ENCODE assay signal across 18 mouse cellular contexts in the genomic region with DNA sequence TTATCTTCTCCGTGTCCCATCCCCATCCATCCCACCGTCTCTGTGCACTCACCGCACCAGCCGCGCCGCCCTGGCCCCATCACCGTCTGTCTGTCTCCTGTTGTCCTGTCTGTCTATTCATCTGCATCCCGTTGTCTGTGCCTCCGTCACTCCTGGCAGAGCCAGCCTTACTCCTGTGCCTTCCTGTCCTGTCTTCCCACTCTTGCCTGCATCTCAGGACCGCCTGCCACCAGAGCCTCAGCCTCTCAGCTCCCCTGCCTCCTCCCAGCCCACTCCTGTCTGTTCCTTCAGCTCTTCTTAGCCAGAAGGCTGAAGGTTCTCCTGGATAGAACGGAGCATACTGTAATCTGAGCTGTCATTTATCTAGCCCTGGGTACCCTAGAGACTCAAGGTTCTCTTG.
"Had no signal": no experiment of that assay in that cellular context is flagged by ENCODE, and none has a peak within 500 bp of the region (broad histone marks: within the 10 kb centered on the region; RNA-seq: fewer than 3 reads in every experiment).

No protein-coding gene starts in this region.

- ATAC-seq: intestine, postnatal 0 days; liver, postnatal 0 days; lung, postnatal 0 days; midbrain, embryonic 15.5 days had no signal

- DNase-seq: kidney, adult 2 months; kidney, postnatal 25 days; liver, postnatal 0 days; lung, embryonic 14.5 days; retina, postnatal 1 day; thymus, adult 2 months; thymus, postnatal 14 days; thymus, postnatal 4 days had no signal

- H3K4me3 ChIP-seq: midbrain, embryonic 12.5 days; midbrain, embryonic 15.5 days; neural tube, embryonic 12.5 days; neural tube, embryonic 15.5 days had no signal

- H3K9me3 ChIP-seq: midbrain, embryonic 12.5 days; midbrain, embryonic 15.5 days; neural tube, embryonic 12.5 days; neural tube, embryonic 15.5 days had no signal

- H3K27me3 ChIP-seq: midbrain, embryonic 12.5 days; midbrain, embryonic 15.5 days; neural tube, embryonic 12.5 days; neural tube, embryonic 15.5 days had no signal

- H3K9ac ChIP-seq: liver, embryonic 14.5 days; liver, postnatal 0 days; lung, embryonic 14.5 days; midbrain, embryonic 12.5 days; midbrain, embryonic 15.5 days; neural tube, embryonic 12.5 days; neural tube, embryonic 15.5 days had no signal

- H3K27ac ChIP-seq: kidney, postnatal 0 days; liver, embryonic 14.5 days; macrophage; midbrain, embryonic 12.5 days; midbrain, embryonic 15.5 days; neural tube, embryonic 12.5 days; neural tube, embryonic 15.5 days; stomach, postnatal 0 days had no signal

- H3K4me2 ChIP-seq: lung, embryonic 14.5 days; midbrain, embryonic 12.5 days; midbrain, embryonic 15.5 days; neural tube, embryonic 12.5 days; neural tube, embryonic 15.5 days had no signal
